Mouse (Mus musculus) stomach, embryonic 16.5 days (tissue): ENCODE measurements around the gene Myo1e. TPM values are rescaled to one million over a fixed set of nuclear protein-coding genes. Genes with fewer than 3 reads are reported as not detected.

Experiments used
- ATAC-seq: fragments of 200-750 bp; cut with Nextera tagmentation; 2 replicates; pipeline ENCODE4 v1.8.0; 2017; ENCODE audit warnings: moderate number of reproducible peaks, moderate TSS enrichment; ENCODE audit not compliant: insufficient read depth, low FRiP score
- H3K27ac ChIP-seq: fragments of 300-500 bp; sonication (generic); 2 replicates; pipeline ENCODE4 v1.5.1; 2014; ENCODE audit warnings: low read length
- H3K27me3 ChIP-seq: fragments of 300-500 bp; sonication (generic); 2 replicates; pipeline ENCODE4 v1.6.1; 2014; ENCODE audit warnings: low read length, control low read depth, mixed read lengths; ENCODE audit not compliant: control insufficient read depth, insufficient read depth
- H3K36me3 ChIP-seq: fragments of 300-500 bp; sonication (generic); 2 replicates; pipeline ENCODE4 v1.6.1; 2014; ENCODE audit warnings: low read length; ENCODE audit not compliant: control insufficient read depth, insufficient read depth
- H3K4me1 ChIP-seq: fragments of 300-500 bp; sonication (generic); 2 replicates; pipeline ENCODE4 v1.6.1; 2014; ENCODE audit warnings: low read length, control low read depth, mixed read lengths; ENCODE audit not compliant: control insufficient read depth, insufficient read depth
- H3K4me2 ChIP-seq: fragments of 300-500 bp; sonication (generic); 2 replicates; pipeline ENCODE4 v1.6.1; 2014; ENCODE audit warnings: low read depth, low read length, mixed read lengths
- H3K4me3 ChIP-seq: fragments of 300-500 bp; sonication (generic); replicated peaks from 2 replicates; pipeline ENCODE4 v1.5.1; 2014; ENCODE audit warnings: mild to moderate bottlenecking, low read length
- H3K9ac ChIP-seq: fragments of 300-500 bp; sonication (generic); 2 replicates; pipeline ENCODE4 v1.6.1; 2014; ENCODE audit warnings: low read length
- H3K9me3 ChIP-seq: fragments of 300-500 bp; sonication (generic); replicated peaks from 2 replicates; pipeline ENCODE4 v1.6.1; 2016; ENCODE audit warnings: low read length, control low read depth; ENCODE audit not compliant: control insufficient read depth
- WGBS: fragments of 180-500 bp; shearing (Covaris S2); extraction: QIAGEN DNeasy Blood & Tissue Kit; methylation state at CpG from one replicate; pipeline ENCODE4 v1.1.7; 2014; 5-methylcytosine and 5-hydroxymethylcytosine counted together
- polyA plus RNA-seq: library from polyadenylated mRNA; unstranded; fragments of >200 nt; fragmentation: Nextera tagmentation; extraction: Ambion mirVana; gene quantifications from 2 replicates; pipeline ENCODE4 v1.2.1, GENCODE M21; 2015

Myo1e gene
- polyA plus RNA-seq: 34.3 and 37.1 TPM in 2 replicates

DNA sequence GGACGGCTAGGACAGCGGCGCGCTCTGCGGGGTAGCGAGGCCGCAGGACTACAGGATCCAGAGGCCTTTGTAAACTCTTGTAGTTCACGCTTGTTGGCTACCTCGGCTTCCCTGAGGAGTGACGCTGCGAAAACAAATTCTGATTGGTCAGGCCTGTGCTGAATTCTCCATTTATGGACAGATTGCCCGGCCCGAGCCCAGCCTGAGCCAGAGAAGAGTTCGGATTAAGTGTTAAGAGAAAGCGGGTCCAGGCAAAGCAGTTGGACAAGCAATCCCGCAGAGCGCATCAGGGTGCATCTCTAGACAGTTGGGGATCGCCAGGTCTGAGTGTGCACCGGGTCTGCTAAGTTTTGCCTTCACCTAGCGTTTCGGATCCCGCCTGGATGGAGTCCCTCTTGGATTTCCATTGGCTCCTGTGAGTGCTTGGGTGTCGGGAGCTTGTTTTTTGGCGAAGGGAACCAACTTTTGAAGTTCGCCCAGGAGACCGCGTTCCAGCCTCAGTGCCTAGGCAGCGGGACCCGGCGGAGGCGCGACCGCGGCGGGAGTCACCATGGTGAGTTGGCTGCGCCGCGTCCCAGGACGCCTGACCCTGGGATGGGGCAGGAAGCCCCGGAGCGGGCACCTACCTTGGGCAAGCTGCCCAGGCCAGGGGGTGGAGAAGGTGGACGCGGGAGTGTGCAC, at the start of gene Myo1e:
Myo1e (plus strand) TSS at position 200 of the 681 bp plus-strand sequence.
- no peaks in the 10 kb centered on the region for H3K27me3 ChIP-seq
- H3K9ac ChIP-seq: peak within 1 kb of the TSS; percentile 92
- H3K4me1 ChIP-seq: peaks cover 16% of the 10 kb centered on the region; the same call in 1 of the 2 replicates
- H3K36me3 ChIP-seq: no peaks in the 10 kb centered on the region
- peak within 1 kb of the TSS; percentile 76 for H3K4me3 ChIP-seq
- peak within 1 kb of the TSS; percentile 97 for H3K27ac ChIP-seq
- peak; percentile 96 for ATAC-seq
- H3K9me3 ChIP-seq: peaks cover 4% of the 10 kb centered on the region; the same call in 1 of the 2 replicates
- 0% methylated on average over 43 of the region's 43 CpGs for WGBS
- peak within 1 kb of the TSS; percentile 87 for H3K4me2 ChIP-seq

DNA sequence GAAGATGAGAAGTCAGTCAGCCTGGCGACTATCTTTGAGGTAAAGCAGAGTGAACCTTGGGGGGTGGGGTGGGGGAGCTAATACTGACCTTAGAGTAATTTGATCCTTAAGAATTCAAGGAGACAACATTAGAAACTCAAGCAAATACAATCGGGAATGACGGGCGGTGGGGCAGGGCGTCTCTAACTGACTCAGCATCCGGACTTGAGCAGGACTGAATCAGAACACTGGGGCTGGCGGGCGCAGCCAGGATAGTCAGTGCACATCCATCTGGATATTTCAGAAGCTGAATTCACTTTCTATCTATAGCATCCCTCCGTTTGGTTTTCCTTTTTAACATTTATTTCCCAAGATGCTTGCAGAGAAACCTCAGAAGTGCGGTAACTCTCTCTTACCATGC, 47.1 kb upstream of the Myo1e start:
- H3K4me2 ChIP-seq: no peak overlapping the region
- no peak for ATAC-seq
- H3K27ac ChIP-seq: no peak overlapping the region
- H3K9ac ChIP-seq: no peak overlapping the region
- no peaks in the 10 kb centered on the region for H3K9me3 ChIP-seq
- no peaks in the 10 kb centered on the region for H3K4me1 ChIP-seq
- WGBS: 63% methylated on average over 10 of the region's 10 CpGs
- H3K4me3 ChIP-seq: no peak overlapping the region
- H3K36me3 ChIP-seq: no peaks in the 10 kb centered on the region
- no peaks in the 10 kb centered on the region for H3K27me3 ChIP-seq

DNA sequence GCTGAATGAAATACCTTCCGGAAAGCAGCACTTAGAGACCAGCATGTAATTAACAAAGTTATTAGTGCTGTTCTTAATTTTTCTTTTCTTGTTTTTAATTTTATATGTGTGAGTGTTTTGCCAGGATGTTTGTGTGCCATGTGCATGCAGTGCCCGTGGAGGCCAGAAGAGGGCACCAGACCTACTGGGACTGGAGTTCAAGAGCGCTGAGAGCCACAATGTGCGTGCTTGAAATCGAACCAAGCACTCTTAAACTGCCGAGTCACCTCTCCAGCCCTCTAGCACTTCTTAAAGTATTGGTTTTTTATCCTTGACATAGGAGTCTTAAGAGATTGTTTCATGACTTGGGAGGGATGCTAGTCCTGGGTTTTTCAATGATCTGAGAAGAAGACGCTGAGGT, 38.2 kb upstream of the Myo1e start:
- 85% methylated on average over 7 of the region's 7 CpGs for WGBS

DNA sequence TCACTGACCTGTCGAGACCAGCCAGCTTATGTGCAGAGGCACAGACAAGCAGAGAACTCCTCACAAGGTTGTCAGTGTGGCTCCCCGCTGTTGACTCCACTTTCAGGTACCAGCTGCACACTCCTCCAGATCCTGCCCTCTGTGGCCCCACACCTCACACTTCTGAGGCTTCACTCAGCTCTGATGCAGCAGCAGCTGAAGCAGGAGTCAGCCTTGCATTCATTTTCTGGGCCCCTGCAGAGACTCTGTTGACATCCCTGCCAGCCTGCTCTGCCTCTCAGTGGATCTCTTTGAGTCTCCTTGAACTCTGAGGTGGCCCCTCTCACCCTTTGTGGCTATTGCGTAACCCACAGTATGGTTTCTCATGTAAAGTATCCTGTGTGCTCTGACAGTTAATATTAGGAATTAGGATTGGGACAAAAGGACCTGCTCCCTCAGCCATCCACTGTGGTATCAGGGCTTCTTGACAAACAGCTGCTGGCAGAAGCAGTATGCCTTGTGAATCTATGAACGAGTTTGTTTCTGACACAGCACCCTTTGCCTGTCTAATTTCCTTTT, 32.8 kb upstream of the Myo1e start:
- 53% methylated on average over 4 of the region's 4 CpGs for WGBS
- H3K4me3 ChIP-seq: no peak overlapping the region
- H3K27ac ChIP-seq: no peak overlapping the region
- no peak overlapping the region for H3K4me2 ChIP-seq
- H3K9me3 ChIP-seq: no peaks in the 10 kb centered on the region
- H3K27me3 ChIP-seq: no peaks in the 10 kb centered on the region
- no peak for ATAC-seq
- H3K36me3 ChIP-seq: no peaks in the 10 kb centered on the region
- no peaks in the 10 kb centered on the region; the same call in 1 of the 2 replicates for H3K4me1 ChIP-seq
- no peak overlapping the region for H3K9ac ChIP-seq

More for the DNA sequence above, 38.2 kb upstream of the Myo1e start:
- Histone ChIP-seq H3K9me3 (no peaks in the 10 kb centered on the region), H3K4me1 (no peaks in the 10 kb centered on the region), H3K27me3 (no peaks in the 10 kb centered on the region), H3K4me3 (no peak overlapping the region), H3K4me2 (no peak overlapping the region), H3K27ac (no peak overlapping the region), H3K36me3 (no peaks in the 10 kb centered on the region), H3K9ac (no peak overlapping the region)
- ATAC-seq: no peak

DNA sequence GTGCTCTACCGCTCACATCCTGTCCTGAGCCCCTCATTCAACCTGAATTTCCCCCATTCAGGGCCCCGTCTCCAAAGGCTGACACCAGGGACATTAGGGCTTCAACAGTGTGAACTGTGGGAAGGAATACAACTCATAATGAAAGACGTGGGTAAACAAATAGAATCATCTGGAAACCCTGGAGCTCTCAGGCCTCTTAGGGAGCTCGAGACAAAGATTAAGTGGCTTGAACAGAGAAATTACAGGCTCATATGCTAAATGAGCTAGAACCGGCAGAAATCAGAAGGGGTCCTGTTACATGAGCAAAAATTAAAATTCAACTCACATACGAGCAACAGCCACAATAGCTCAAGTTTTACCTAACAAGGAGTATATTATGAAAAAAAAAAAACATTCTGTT, 32.3 kb upstream of the Myo1e start:
- Histone ChIP-seq H3K27ac (no peak overlapping the region), H3K4me3 (no peak overlapping the region), H3K4me1 (no peaks in the 10 kb centered on the region; the same call in 1 of the 2 replicates), H3K27me3 (no peaks in the 10 kb centered on the region), H3K4me2 (no peak overlapping the region), H3K36me3 (no peaks in the 10 kb centered on the region), H3K9me3 (no peaks in the 10 kb centered on the region), H3K9ac (no peak overlapping the region)
- no peak for ATAC-seq
- 37% methylated on average over 6 of the region's 6 CpGs for WGBS

DNA sequence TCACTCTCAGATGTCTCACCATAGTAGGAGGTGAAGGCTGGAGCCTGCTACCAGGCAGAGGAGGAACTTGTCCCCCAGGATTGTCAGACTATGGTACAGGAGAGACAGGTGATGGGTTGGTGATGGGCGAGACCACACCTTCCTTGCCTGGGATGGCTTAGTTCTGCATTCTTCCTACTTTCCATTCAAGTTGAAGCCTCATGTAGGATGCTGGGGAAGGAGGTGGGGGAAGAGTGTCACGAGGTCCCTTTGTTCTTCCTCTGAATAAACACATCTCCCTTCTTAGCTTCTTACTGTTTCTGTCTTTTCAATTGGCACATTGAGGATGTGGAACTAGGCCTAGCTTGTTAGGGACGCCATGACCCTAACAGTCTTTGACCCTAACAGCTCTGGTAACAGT, 30.9 kb upstream of the Myo1e start:
- no peaks in the 10 kb centered on the region; the same call in 1 of the 2 replicates for H3K4me1 ChIP-seq
- no peak overlapping the region for H3K9ac ChIP-seq
- H3K4me3 ChIP-seq: no peak overlapping the region
- no peak overlapping the region for H3K27ac ChIP-seq
- H3K27me3 ChIP-seq: no peaks in the 10 kb centered on the region
- H3K9me3 ChIP-seq: no peaks in the 10 kb centered on the region
- no peak overlapping the region for H3K4me2 ChIP-seq
- H3K36me3 ChIP-seq: no peaks in the 10 kb centered on the region
- no peak for ATAC-seq
- WGBS: 77% methylated on average over 3 of the region's 3 CpGs

DNA sequence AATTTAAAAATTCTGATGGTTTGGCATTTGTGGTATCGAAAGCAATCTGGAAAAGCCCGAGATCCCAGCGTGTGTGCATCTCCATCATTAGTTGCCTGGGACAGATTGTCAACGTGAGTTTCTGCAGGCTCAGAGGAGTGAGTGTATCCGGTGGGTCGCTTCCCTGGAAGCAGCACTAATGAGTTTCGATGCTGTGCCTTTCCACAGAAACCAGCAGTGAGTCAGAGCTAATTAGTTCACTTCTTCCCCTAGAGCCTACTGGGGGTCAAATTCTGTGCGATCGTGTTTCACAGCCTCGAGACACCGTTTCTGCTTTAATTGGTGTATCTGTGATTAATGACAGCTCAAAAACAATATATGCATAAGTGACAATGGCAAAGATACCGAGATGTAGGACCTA, 25.4 kb upstream of the Myo1e start:
- Histone ChIP-seq H3K27me3 (no peaks in the 10 kb centered on the region), H3K4me3 (no peak overlapping the region), H3K4me2 (no peak overlapping the region), H3K27ac (no peak overlapping the region), H3K9ac (no peak overlapping the region), H3K9me3 (no peaks in the 10 kb centered on the region), H3K36me3 (no peaks in the 10 kb centered on the region), H3K4me1 (no peaks in the 10 kb centered on the region)
- ATAC-seq: no peak
- WGBS: 54% methylated on average over 12 of the region's 12 CpGs

DNA sequence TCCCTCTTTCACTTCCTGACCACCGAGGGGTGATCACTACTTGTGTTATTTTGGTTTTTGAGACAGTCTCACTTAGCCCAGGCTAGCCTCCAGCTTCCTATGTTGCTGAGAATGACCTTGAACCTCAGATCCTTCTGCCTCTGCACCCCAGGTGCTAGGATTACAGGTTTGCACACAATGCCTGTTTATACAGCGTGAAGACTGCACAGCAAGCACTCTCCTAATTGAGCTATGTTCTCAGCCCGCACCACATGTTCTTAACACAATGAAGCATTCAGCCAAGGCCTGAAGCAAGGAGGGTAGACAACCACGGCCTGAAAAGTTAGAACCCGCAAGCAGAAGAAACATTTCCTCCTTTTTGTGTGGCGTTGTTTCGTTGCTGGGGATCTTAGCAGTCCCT, 24.5 kb upstream of the Myo1e start:
- Histone ChIP-seq H3K9ac (no peak overlapping the region), H3K27ac (no peak overlapping the region), H3K36me3 (no peaks in the 10 kb centered on the region), H3K4me3 (no peak overlapping the region), H3K4me1 (no peaks in the 10 kb centered on the region), H3K9me3 (no peaks in the 10 kb centered on the region; the same call in 1 of the 2 replicates), H3K4me2 (no peak overlapping the region), H3K27me3 (no peaks in the 10 kb centered on the region)
- WGBS: 69% methylated on average over 7 of the region's 7 CpGs
- no peak for ATAC-seq

DNA sequence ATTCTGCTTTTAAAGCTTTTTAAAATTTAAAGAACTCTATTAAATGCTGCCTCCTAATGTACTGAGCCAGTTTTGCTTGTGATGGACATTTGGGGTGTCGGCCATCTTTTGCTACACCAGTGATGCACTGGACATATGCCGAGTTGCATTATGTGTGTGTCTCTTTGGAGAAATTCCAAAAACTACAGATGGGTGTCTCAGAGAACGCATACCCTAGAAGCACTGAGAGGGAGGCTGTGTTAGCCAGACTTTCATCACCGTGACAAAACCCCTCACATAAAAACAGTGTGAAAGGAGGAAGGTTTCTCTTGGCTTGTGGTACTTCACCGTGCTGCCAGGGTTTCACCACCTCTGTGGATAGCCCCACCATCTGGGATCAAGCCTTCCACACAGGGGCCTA, 14.8 kb upstream of the Myo1e start:
- Histone ChIP-seq H3K9ac (no peak overlapping the region), H3K27me3 (no peaks in the 10 kb centered on the region), H3K4me2 (no peak overlapping the region), H3K27ac (no peak overlapping the region), H3K9me3 (no peaks in the 10 kb centered on the region; the same call in 1 of the 2 replicates), H3K36me3 (no peaks in the 10 kb centered on the region), H3K4me1 (no peaks in the 10 kb centered on the region), H3K4me3 (no peak overlapping the region)
- WGBS: 73% methylated on average over 5 of the region's 5 CpGs
- ATAC-seq: no peak
